In the genomic region with DNA sequence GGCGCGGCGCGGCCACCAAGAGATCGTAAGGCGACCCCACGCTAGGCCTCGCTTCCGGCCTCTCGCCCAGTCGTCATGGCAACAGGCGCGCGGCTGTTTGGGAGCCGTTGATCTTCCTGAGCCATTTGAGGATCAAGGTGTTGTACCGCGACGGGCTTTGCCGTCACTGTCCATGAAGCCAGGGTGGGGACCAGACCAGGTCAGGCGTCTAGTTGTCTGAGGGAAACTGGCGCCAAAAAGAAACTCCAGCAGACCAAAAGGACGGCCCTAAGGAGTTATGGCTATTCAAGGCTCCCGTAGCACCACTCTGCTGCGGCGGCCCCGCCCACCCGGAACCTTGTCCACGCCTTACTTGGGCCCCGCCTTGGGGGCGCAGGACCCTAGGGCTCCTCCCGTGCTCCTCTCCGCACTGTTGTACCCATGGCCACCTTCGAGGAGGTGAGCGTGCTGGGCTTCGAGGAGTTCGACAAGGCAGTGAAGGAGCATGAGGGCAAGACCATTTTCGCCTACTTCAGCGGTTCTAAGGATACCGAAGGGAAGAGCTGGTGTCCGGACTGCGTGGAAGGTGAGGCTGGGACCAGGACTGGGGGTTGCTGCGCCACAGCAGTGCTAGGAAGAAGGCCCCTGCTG, we compare ENCODE assay signal across 8 mouse cellular contexts. TPM values are rescaled to one million over a fixed set of nuclear protein-coding genes. Genes with fewer than 3 reads are reported as not detected.
DNase-seq lines count a peak whose midpoint lies in the region; ATAC-seq and TF ChIP-seq lines count a peak whose summit lies in the region.

4933427D14Rik (minus strand) TSS at position 256 of the 630 bp plus-strand sequence.
Txndc17 (plus strand) TSS at position 344 of the 630 bp plus-strand sequence.

- H3K27me3 ChIP-seq in CH12.LX (replicated peaks): no peaks in the 10 kb centered on the region
- no peaks in the 10 kb centered on the region for H3K27me3 ChIP-seq in forebrain, embryonic 10.5 days (ENCODE audit: poor library complexity, severe bottlenecking)
- no peaks in the 10 kb centered on the region for H3K27me3 ChIP-seq in heart, embryonic 15.5 days
- no peaks in the 10 kb centered on the region for H3K27me3 ChIP-seq in liver, embryonic 13.5 days
- no peaks in the 10 kb centered on the region for H3K27me3 ChIP-seq in stomach, embryonic 14.5 days (ENCODE audit: control insufficient read depth, insufficient read depth, low read length)

- no peaks in the 10 kb centered on the region for H3K9me3 ChIP-seq in CH12.LX (replicated peaks; ENCODE audit: low read length)
- no peaks in the 10 kb centered on the region for H3K9me3 ChIP-seq in forebrain, embryonic 10.5 days
- no peaks in the 10 kb centered on the region for H3K9me3 ChIP-seq in heart, embryonic 15.5 days (replicated peaks)
- H3K9me3 ChIP-seq in liver, embryonic 13.5 days (replicated peaks): no peaks in the 10 kb centered on the region
- no peaks in the 10 kb centered on the region for H3K9me3 ChIP-seq in stomach, embryonic 14.5 days (ENCODE audit: control insufficient read depth, low read depth, low read length)

- in situ Hi-C loops in CH12.LX (cut with MboI; ENCODE audit: low pct_ligation_motif_present, low pct_unique_long_range_greater_than_20kb, low sequenced_read_pairs): loop anchor here (5.0 to 25.0 kb wide), 2 partner anchors 140 to 330 kb away; no protein-coding TSS in a partner anchor

- no peak for TF ChIP-seq RAD21 in CH12.LX (IDR thresholded peaks at IDR 0.05; ENCODE audit: low read depth, low read length)

- dilution Hi-C loops in CH12.LX (cut with MboI; ENCODE audit: extremely low pct_ligation_motif_present, extremely low pct_unique_long_range_greater_than_20kb, low sequenced_read_pairs): no loop called here

- H3K79me2 ChIP-seq in CH12.LX (replicated peaks; ENCODE audit: control insufficient read depth, extremely low read depth, insufficient read depth, poor library complexity, severe bottlenecking): peaks cover 7% of the 10 kb centered on the region

- peak; percentile 93 for TF ChIP-seq POLR2A in CH12.LX (IDR thresholded peaks at IDR 0.05; ENCODE audit: low read depth, low read length)

- no peak for TF ChIP-seq CTCF in CH12.LX (conservative IDR thresholded peaks at IDR 0.05 in 1 of 2, IDR thresholded peaks at IDR 0.05 in 1 of 2; ENCODE audit: low read depth in 2 of 2, low read length in 2 of 2)

- H3K4me2 ChIP-seq in CH12.LX (ENCODE audit: insufficient read depth, low read depth, poor library complexity, severe bottlenecking): peak within 1 kb of the TSS; percentile 98
- H3K4me2 ChIP-seq in heart, embryonic 15.5 days: peak within 1 kb of the TSS; percentile 93
- H3K4me2 ChIP-seq in liver, embryonic 13.5 days: peak within 1 kb of the TSS; percentile 95
- peak within 1 kb of the TSS; percentile 91 for H3K4me2 ChIP-seq in stomach, embryonic 14.5 days (replicated peaks; ENCODE audit: low read depth, low read length)

- H3K27ac ChIP-seq in CH12.LX (ENCODE audit: insufficient read depth, low read depth): no peak within 1 kb of the TSS
- H3K27ac ChIP-seq in forebrain, embryonic 10.5 days: peak within 1 kb of the TSS; percentile 91
- H3K27ac ChIP-seq in heart, embryonic 15.5 days: peak within 1 kb of the TSS; percentile 56
- peak within 1 kb of the TSS; percentile 59 for H3K27ac ChIP-seq in liver, embryonic 13.5 days
- peak within 1 kb of the TSS; percentile 69; the same call in 1 of the 2 replicates for H3K27ac ChIP-seq in stomach, embryonic 14.5 days (ENCODE audit: low read length)

- ATAC-seq in heart, embryonic 15.5 days (replicated peaks; ENCODE audit: insufficient number of reproducible peaks, insufficient read depth, low FRiP score, low read depth): peak; percentile 93
- ATAC-seq in liver, embryonic 13.5 days (ENCODE audit: low read depth): peak; percentile 95
- ATAC-seq in stomach, embryonic 14.5 days (ENCODE audit: insufficient number of reproducible peaks, insufficient read depth, low FRiP score, low read depth): peak; percentile 96

- under 1% methylated on average over 42 of the region's 42 CpGs for WGBS in forebrain, embryonic 10.5 days
- under 1% methylated on average over 42 of the region's 42 CpGs for WGBS in heart, embryonic 15.5 days
- WGBS in liver, embryonic 13.5 days (ENCODE audit: insufficient replicate concordance): under 1% methylated on average over 42 of the region's 42 CpGs
- under 1% methylated on average over 42 of the region's 42 CpGs for WGBS in stomach, embryonic 14.5 days

- peaks cover 11 to 42% of the 10 kb centered on the region in 2 experiments for H3K4me1 ChIP-seq in CH12.LX (ENCODE audit: control insufficient read depth in 1 of 2, insufficient read depth in 2 of 2)
- peaks cover 37% of the 10 kb centered on the region for H3K4me1 ChIP-seq in forebrain, embryonic 10.5 days
- H3K4me1 ChIP-seq in heart, embryonic 15.5 days (replicated peaks): peaks cover 19% of the 10 kb centered on the region
- H3K4me1 ChIP-seq in liver, embryonic 13.5 days (replicated peaks): peaks cover 31% of the 10 kb centered on the region
- peaks cover 10% of the 10 kb centered on the region for H3K4me1 ChIP-seq in stomach, embryonic 14.5 days (ENCODE audit: control insufficient read depth, insufficient read depth, low read length)

- DNase-seq in CH12.LX (ENCODE audit: extremely low read depth): peak; percentile 90
- DNase-seq in c-Kit-positive CD71-negative TER-119-negative erythroid progenitor cells, embryonic 14.5 days (ENCODE audit: low read depth): peak; percentile 81
- peak; percentile 87 for DNase-seq in forebrain, embryonic 10.5 days (ENCODE audit: extremely low spot score, low spot score)
- peak; percentile 94 for DNase-seq in kidney, postnatal 14 days
- peak; percentile 81 for DNase-seq in liver, embryonic 13.5 days
- peak; percentile 72 to 73 for DNase-seq in natural killer cell, adult 2 months (ENCODE audit: low spot score in 2 of 2)

- H3K9ac ChIP-seq in CH12.LX (ENCODE audit: insufficient read depth, low read depth): peak within 1 kb of the TSS; percentile 92
- peak within 1 kb of the TSS; percentile 82 for H3K9ac ChIP-seq in heart, embryonic 15.5 days
- H3K9ac ChIP-seq in liver, embryonic 13.5 days: peak within 1 kb of the TSS; percentile 82
- H3K9ac ChIP-seq in stomach, embryonic 14.5 days (replicated peaks; ENCODE audit: low read depth, low read length): peak within 1 kb of the TSS; percentile 65

- TF ChIP-seq EP300 in CH12.LX (IDR thresholded peaks at IDR 0.05; ENCODE audit: low read length): no peak

- peak within 1 kb of the TSS; percentile 66 to 94 (median 78) for H3K4me3 ChIP-seq in CH12.LX (replicated peaks in 1 of 3; ENCODE audit: low read depth in 2 of 3, low read length in 2 of 3, poor library complexity in 1 of 3)
- peak within 1 kb of the TSS; percentile 81 for H3K4me3 ChIP-seq in forebrain, embryonic 10.5 days
- peak within 1 kb of the TSS; percentile 82 for H3K4me3 ChIP-seq in heart, embryonic 15.5 days
- peak within 1 kb of the TSS; percentile 89 for H3K4me3 ChIP-seq in liver, embryonic 13.5 days (replicated peaks)
- H3K4me3 ChIP-seq in stomach, embryonic 14.5 days (ENCODE audit: low read depth, low read length): peak within 1 kb of the TSS; percentile 84

- peaks cover 18 to 49% of the 10 kb centered on the region in 2 experiments for H3K36me3 ChIP-seq in CH12.LX (replicated peaks in 1 of 2; ENCODE audit: control insufficient read depth in 1 of 2, insufficient read depth in 1 of 2, low read length in 1 of 2)
- peaks cover 42% of the 10 kb centered on the region for H3K36me3 ChIP-seq in forebrain, embryonic 10.5 days (replicated peaks)
- peaks cover 25% of the 10 kb centered on the region for H3K36me3 ChIP-seq in heart, embryonic 15.5 days
- H3K36me3 ChIP-seq in liver, embryonic 13.5 days: peaks cover 23% of the 10 kb centered on the region
- H3K36me3 ChIP-seq in stomach, embryonic 14.5 days (ENCODE audit: control insufficient read depth, insufficient read depth, low read length): peaks cover 25% of the 10 kb centered on the region

TF ChIP-seq in CH12.LX, 34 proteins besides CTCF, POLR2A, EP300 and RAD21 (continues in another document):
- no peak for TF ChIP-seq BHLHE40 (IDR thresholded peaks at IDR 0.05; ENCODE audit: low read depth, low read length)
- TF ChIP-seq MAFK (IDR thresholded peaks at IDR 0.05; ENCODE audit: insufficient replicate concordance, low read length): no peak
- peak; percentile 40; the same call in 1 of the 2 replicates for TF ChIP-seq IRF4 (IDR thresholded peaks at IDR 0.05; ENCODE audit: low read depth, low read length)
- no peak for TF ChIP-seq CHD1 (IDR thresholded peaks at IDR 0.05; ENCODE audit: low read depth, low read length)
- TF ChIP-seq USF2 (conservative IDR thresholded peaks at IDR 0.05; ENCODE audit: low read depth, low read length): no peak
- no peak for TF ChIP-seq MEF2A (IDR thresholded peaks at IDR 0.05; ENCODE audit: borderline replicate concordance, low read depth, low read length)
- TF ChIP-seq ELF1 (IDR thresholded peaks at IDR 0.05; ENCODE audit: low read depth, low read length): peak; percentile 92
- no peak for TF ChIP-seq KAT2A (IDR thresholded peaks at IDR 0.05; ENCODE audit: insufficient replicate concordance, low read length)
- no peak; the same call in 1 of the 2 replicates for TF ChIP-seq UBTF (IDR thresholded peaks at IDR 0.05; ENCODE audit: low read depth, low read length)
- peak; percentile 97 for TF ChIP-seq MXI1 (IDR thresholded peaks at IDR 0.05; ENCODE audit: low read depth, low read length)
- no peak for TF ChIP-seq USF1 (IDR thresholded peaks at IDR 0.05; ENCODE audit: low read depth, low read length)
- no peak for TF ChIP-seq ZC3H11A (IDR thresholded peaks at IDR 0.05; ENCODE audit: low read depth, low read length)
- no peak for TF ChIP-seq CHD2 (IDR thresholded peaks at IDR 0.05; ENCODE audit: low read length)

RNA-seq across cellular contexts. Expression of gene 4933427D14Rik, which starts in this region (rescaled TPM):
- total RNA-seq in CH12.LX (2012; rRNA removed) (9.3 TPM in 2 replicates), CH12.LX (2014; rRNA removed) (6.0 and 6.8 TPM in 2 replicates)
- polyA plus RNA-seq in CH12.LX (2012; ENCODE audit: insufficient read length, low read depth): 7.8 and 7.9 TPM in 2 replicates
- polyA plus RNA-seq in forebrain, embryonic 10.5 days (2016; fragmentation: Nextera tagmentation; extraction: Ambion mirVana): 16.2 and 16.4 TPM in 2 replicates
- polyA plus RNA-seq in heart, embryonic 15.5 days (2015; fragmentation: Nextera tagmentation; extraction: Ambion mirVana): 6.1 and 6.8 TPM in 2 replicates
- 4.4 and 4.9 TPM in 2 replicates for polyA plus RNA-seq in liver, embryonic 13.5 days (2015; fragmentation: Nextera tagmentation; extraction: Ambion mirVana)
- 13.5 and 15.9 TPM in 2 replicates for polyA plus RNA-seq in stomach, embryonic 14.5 days (2014; fragmentation: Nextera tagmentation; extraction: Ambion mirVana)

RNA-seq across cellular contexts. Expression of gene Txndc17, which starts in this region (rescaled TPM):
- 126 and 140 TPM in 2 replicates for total RNA-seq in CH12.LX (2012; rRNA removed)
- 177 and 197 TPM in 2 replicates for total RNA-seq in CH12.LX (2014; rRNA removed)
- 162 and 182 TPM in 2 replicates for polyA plus RNA-seq in CH12.LX (2012; ENCODE audit: insufficient read length, low read depth)
- polyA plus RNA-seq in forebrain, embryonic 10.5 days (2016; fragmentation: Nextera tagmentation; extraction: Ambion mirVana): 172 and 176 TPM in 2 replicates
- 147 and 151 TPM in 2 replicates for polyA plus RNA-seq in heart, embryonic 15.5 days (2015; fragmentation: Nextera tagmentation; extraction: Ambion mirVana)
- 94.7 and 97.9 TPM in 2 replicates for polyA plus RNA-seq in liver, embryonic 13.5 days (2015; fragmentation: Nextera tagmentation; extraction: Ambion mirVana)
- polyA plus RNA-seq in stomach, embryonic 14.5 days (2014; fragmentation: Nextera tagmentation; extraction: Ambion mirVana): 206 and 213 TPM in 2 replicates
